Mouse (Mus musculus): ENCODE results near the gene Gm5136. TPM values are rescaled to one million over a fixed set of nuclear protein-coding genes. Genes with fewer than 3 reads are reported as not detected.

The Gm5136 gene
- polyA plus RNA-seq, 1 experiment = not detected

- Histone ChIP-seq H3K27me3 (ENCODE audit: control insufficient read depth, insufficient read depth, low read length, poor library complexity, severe bottlenecking) (no peaks in the 10 kb centered on the region; the same call in 1 of the 2 replicates), H3K4me3 (ENCODE audit: low read depth, low read length) (no peak overlapping the region), H3K9ac (ENCODE audit: low read depth, poor library complexity, severe bottlenecking) (no peak overlapping the region), H3K36me3 (ENCODE audit: control insufficient read depth, insufficient read depth, low read length, poor library complexity, severe bottlenecking) (no peaks in the 10 kb centered on the region), H3K27ac (ENCODE audit: insufficient read depth, low read length) (no peak overlapping the region), H3K9me3 (replicated peaks; ENCODE audit: control insufficient read depth, insufficient read depth, low read length, poor library complexity, severe bottlenecking) (no peaks in the 10 kb centered on the region), H3K4me1 (ENCODE audit: control insufficient read depth, insufficient read depth, low read length) (no peaks in the 10 kb centered on the region)
- TF ChIP-seq EP300 (IDR thresholded peaks at IDR 0.05; ENCODE audit: insufficient read depth, low read depth, low read length) = no peak
- TF ChIP-seq POLR2A (IDR thresholded peaks at IDR 0.05; ENCODE audit: insufficient read depth, low read length) = no peak
- TF ChIP-seq CTCF (IDR thresholded peaks at IDR 0.05; ENCODE audit: low read depth, low read length) = no peak
These were observed 20.1 kb downstream of the Gm5136 start for GRCm38 (mm10) chr10:108679675-108680390.

DNA sequence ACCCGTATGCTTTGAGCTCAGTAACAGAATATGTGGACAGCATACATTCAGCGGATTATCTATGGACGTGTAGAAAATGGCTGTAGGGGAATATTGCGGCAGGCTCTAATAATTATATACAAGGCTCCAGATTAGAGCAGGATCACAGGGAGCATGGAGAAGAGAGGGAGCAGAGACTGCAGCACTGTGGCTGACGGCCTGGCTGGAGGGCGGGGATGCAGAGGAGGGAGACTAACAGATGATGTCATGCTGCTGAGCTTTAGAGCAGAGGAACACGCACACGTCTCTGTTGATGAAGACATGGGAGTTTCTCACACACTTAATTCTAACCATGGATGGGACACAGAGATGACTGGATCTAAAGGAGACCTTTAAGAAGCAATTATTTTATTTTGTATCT, 22.9 kb downstream of the Gm5136 start:
- Histone ChIP-seq H3K9ac (ENCODE audit: low read depth, poor library complexity, severe bottlenecking) (no peak overlapping the region), H3K4me3 (ENCODE audit: low read depth, low read length) (no peak overlapping the region), H3K36me3 (ENCODE audit: control insufficient read depth, insufficient read depth, low read length, poor library complexity, severe bottlenecking) (no peaks in the 10 kb centered on the region), H3K27me3 (ENCODE audit: control insufficient read depth, insufficient read depth, low read length, poor library complexity, severe bottlenecking) (no peaks in the 10 kb centered on the region; the same call in 1 of the 2 replicates), H3K27ac (ENCODE audit: insufficient read depth, low read length) (no peak overlapping the region), H3K9me3 (replicated peaks; ENCODE audit: control insufficient read depth, insufficient read depth, low read length, poor library complexity, severe bottlenecking) (no peaks in the 10 kb centered on the region), H3K4me1 (ENCODE audit: control insufficient read depth, insufficient read depth, low read length) (no peaks in the 10 kb centered on the region)
- no peak for TF ChIP-seq POLR2A (IDR thresholded peaks at IDR 0.05; ENCODE audit: insufficient read depth, low read length)
- TF ChIP-seq CTCF (IDR thresholded peaks at IDR 0.05; ENCODE audit: low read depth, low read length) = no peak
- TF ChIP-seq EP300 (IDR thresholded peaks at IDR 0.05; ENCODE audit: insufficient read depth, low read depth, low read length) = no peak

- Histone ChIP-seq H3K27ac (ENCODE audit: insufficient read depth, low read length) (no peak overlapping the region), H3K27me3 (ENCODE audit: control insufficient read depth, insufficient read depth, low read length, poor library complexity, severe bottlenecking) (no peaks in the 10 kb centered on the region), H3K9me3 (replicated peaks; ENCODE audit: control insufficient read depth, insufficient read depth, low read length, poor library complexity, severe bottlenecking) (no peaks in the 10 kb centered on the region), H3K4me3 (ENCODE audit: low read depth, low read length) (no peak overlapping the region), H3K36me3 (ENCODE audit: control insufficient read depth, insufficient read depth, low read length, poor library complexity, severe bottlenecking) (no peaks in the 10 kb centered on the region), H3K9ac (ENCODE audit: low read depth, poor library complexity, severe bottlenecking) (no peak overlapping the region), H3K4me1 (ENCODE audit: control insufficient read depth, insufficient read depth, low read length) (no peaks in the 10 kb centered on the region)
- no peak for TF ChIP-seq CTCF (IDR thresholded peaks at IDR 0.05; ENCODE audit: low read depth, low read length)
- no peak for TF ChIP-seq POLR2A (IDR thresholded peaks at IDR 0.05; ENCODE audit: insufficient read depth, low read length)
- TF ChIP-seq EP300 (IDR thresholded peaks at IDR 0.05; ENCODE audit: insufficient read depth, low read depth, low read length) = no peak
These were observed 31.0 kb downstream of the Gm5136 start for GRCm38 (mm10) chr10:108668944-108669343.

DNA sequence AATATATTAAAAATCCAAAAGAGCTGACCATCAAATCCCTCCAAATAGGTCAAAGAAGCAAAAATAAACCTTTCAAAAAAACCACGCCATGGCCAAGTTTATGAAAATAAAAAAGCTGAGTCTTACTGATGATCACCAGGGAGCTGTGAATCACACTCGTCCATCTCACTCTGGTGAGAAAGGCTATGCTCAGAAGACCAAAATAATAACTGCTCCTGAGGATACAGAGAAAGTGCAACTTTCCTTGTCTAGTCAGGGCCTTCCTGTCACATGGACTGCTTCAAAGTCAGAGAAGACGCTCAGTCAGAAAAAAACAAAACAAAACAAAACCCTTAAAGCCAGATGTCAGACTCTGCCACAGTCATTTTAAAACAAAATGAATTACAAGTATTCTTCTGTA, 39.7 kb downstream of the Gm5136 start:
- Histone ChIP-seq H3K36me3 (ENCODE audit: control insufficient read depth, insufficient read depth, low read length, poor library complexity, severe bottlenecking) (no peaks in the 10 kb centered on the region), H3K27me3 (ENCODE audit: control insufficient read depth, insufficient read depth, low read length, poor library complexity, severe bottlenecking) (no peaks in the 10 kb centered on the region), H3K4me3 (ENCODE audit: low read depth, low read length) (no peak overlapping the region), H3K4me1 (ENCODE audit: control insufficient read depth, insufficient read depth, low read length) (no peaks in the 10 kb centered on the region), H3K9ac (ENCODE audit: low read depth, poor library complexity, severe bottlenecking) (no peak overlapping the region), H3K27ac (ENCODE audit: insufficient read depth, low read length) (no peak overlapping the region), H3K9me3 (replicated peaks; ENCODE audit: control insufficient read depth, insufficient read depth, low read length, poor library complexity, severe bottlenecking) (no peaks in the 10 kb centered on the region)
- TF ChIP-seq POLR2A (IDR thresholded peaks at IDR 0.05; ENCODE audit: insufficient read depth, low read length) (no peak), CTCF (IDR thresholded peaks at IDR 0.05; ENCODE audit: low read depth, low read length) (no peak), EP300 (IDR thresholded peaks at IDR 0.05; ENCODE audit: insufficient read depth, low read depth, low read length) (no peak)

DNA sequence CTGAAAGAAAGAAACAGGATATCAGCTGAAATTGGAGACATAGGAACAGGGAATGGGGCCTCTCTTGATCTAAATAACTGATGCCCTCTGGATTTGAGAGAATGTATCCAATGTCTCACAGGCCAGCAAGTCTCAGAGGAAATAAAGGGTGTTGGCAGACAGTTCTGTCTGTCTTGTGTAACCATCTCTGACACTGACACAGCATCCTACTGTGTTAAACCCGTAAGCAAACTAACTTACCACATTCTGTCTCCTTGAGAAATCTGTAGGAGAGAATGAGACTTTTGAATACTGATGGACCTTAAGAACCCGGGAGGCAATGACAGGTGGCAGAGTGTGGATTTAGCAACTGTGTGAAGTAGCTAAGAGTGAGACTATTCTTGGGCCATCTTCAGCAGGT, 41.7 kb downstream of the Gm5136 start:
- Histone ChIP-seq H3K4me3 (ENCODE audit: low read depth, low read length) (no peak overlapping the region), H3K36me3 (ENCODE audit: control insufficient read depth, insufficient read depth, low read length, poor library complexity, severe bottlenecking) (no peaks in the 10 kb centered on the region), H3K9ac (ENCODE audit: low read depth, poor library complexity, severe bottlenecking) (no peak overlapping the region), H3K27ac (ENCODE audit: insufficient read depth, low read length) (no peak overlapping the region), H3K9me3 (replicated peaks; ENCODE audit: control insufficient read depth, insufficient read depth, low read length, poor library complexity, severe bottlenecking) (no peaks in the 10 kb centered on the region), H3K27me3 (ENCODE audit: control insufficient read depth, insufficient read depth, low read length, poor library complexity, severe bottlenecking) (no peaks in the 10 kb centered on the region), H3K4me1 (ENCODE audit: control insufficient read depth, insufficient read depth, low read length) (no peaks in the 10 kb centered on the region)
- no peak for TF ChIP-seq CTCF (IDR thresholded peaks at IDR 0.05; ENCODE audit: low read depth, low read length)
- TF ChIP-seq POLR2A (IDR thresholded peaks at IDR 0.05; ENCODE audit: insufficient read depth, low read length) = no peak
- no peak for TF ChIP-seq EP300 (IDR thresholded peaks at IDR 0.05; ENCODE audit: insufficient read depth, low read depth, low read length)

DNA sequence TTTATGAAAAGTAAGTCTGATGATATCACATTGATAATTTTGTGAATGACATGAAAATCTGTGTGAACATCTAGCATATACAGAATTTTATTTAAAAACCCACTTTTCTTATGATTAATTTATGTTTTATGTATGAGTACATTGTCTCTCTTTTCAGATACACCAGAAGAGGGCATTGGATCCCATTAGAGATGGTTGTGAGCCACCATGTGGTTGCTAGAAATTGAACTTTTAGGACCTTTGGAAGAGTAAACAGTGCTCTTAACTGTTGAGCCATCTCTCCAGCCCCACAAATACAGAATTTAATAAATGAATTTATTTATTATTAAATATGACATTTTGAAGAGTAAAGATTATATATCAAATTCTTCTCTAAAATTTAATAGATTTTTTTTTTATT, 42.3 kb downstream of the Gm5136 start:
- no peak for TF ChIP-seq POLR2A (IDR thresholded peaks at IDR 0.05; ENCODE audit: insufficient read depth, low read length)
- TF ChIP-seq EP300 (IDR thresholded peaks at IDR 0.05; ENCODE audit: insufficient read depth, low read depth, low read length) = no peak
- TF ChIP-seq CTCF (IDR thresholded peaks at IDR 0.05; ENCODE audit: low read depth, low read length) = no peak
- Histone ChIP-seq H3K4me1 (ENCODE audit: control insufficient read depth, insufficient read depth, low read length) (no peaks in the 10 kb centered on the region), H3K36me3 (ENCODE audit: control insufficient read depth, insufficient read depth, low read length, poor library complexity, severe bottlenecking) (no peaks in the 10 kb centered on the region), H3K9me3 (replicated peaks; ENCODE audit: control insufficient read depth, insufficient read depth, low read length, poor library complexity, severe bottlenecking) (no peaks in the 10 kb centered on the region), H3K27ac (ENCODE audit: insufficient read depth, low read length) (no peak overlapping the region), H3K27me3 (ENCODE audit: control insufficient read depth, insufficient read depth, low read length, poor library complexity, severe bottlenecking) (no peaks in the 10 kb centered on the region), H3K9ac (ENCODE audit: low read depth, poor library complexity, severe bottlenecking) (no peak overlapping the region), H3K4me3 (ENCODE audit: low read depth, low read length) (no peak overlapping the region)

All from ES-Bruce4 (cell line).